Mouse (Mus musculus) heart, postnatal 25 days (tissue): ENCODE measurements at regions not wholly inside any gene's neighbourhood (a gene's known extent, or its start where the extent isn't known, plus 50 kb on each side); places are given as distances from the start of the nearest gene placed in this dataset.

Experiments
- DNase-seq: peaks from one replicate; pipeline ENCODE4 v3.0.0; 2022; ENCODE audit warnings: low spot score
- intact Hi-C: fragments of 180-260 bp; cut with DNase I; formaldehyde crosslinking; loops from one replicate; pipeline ENCODE4 v1.15.1; 2025

- DNase-seq = peak; percentile 22
- intact Hi-C loops = no loop called here
These were observed 51.2 kb upstream of the Rap1b start for GRCm38 (mm10) chr10:117896911-117897643.

- intact Hi-C loops = no loop called here
- no peak for DNase-seq
These were observed 51.9 kb upstream of the Rap1b start for GRCm38 (mm10) chr10:117897766-117898165.

DNA sequence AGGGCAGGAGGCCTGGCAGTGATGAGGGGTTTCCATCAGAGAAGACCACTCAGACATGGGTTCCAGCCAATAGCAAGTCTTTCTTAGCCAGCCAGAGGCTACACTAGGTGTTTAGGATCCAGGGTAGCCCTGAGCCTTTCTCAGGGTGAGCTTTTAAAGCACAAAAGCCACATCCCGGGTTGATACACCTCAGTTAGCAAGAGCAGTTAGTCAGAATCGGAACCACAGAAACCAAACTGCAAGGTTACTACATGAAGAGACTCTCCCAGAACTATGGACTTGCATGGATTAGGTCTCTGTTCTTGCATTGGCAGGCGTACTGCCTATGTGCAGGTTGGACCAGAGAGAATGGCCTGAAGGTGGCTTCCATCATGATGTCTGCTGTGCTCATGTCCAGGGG is 52.6 kb upstream of the Rap1b start:
- no peak for DNase-seq
- intact Hi-C loops = no loop called here

- peak; percentile 23 for DNase-seq
- intact Hi-C loops = no loop called here
These were observed 53.6 kb upstream of the Rap1b start for GRCm38 (mm10) chr10:117899410-117899935.

DNA sequence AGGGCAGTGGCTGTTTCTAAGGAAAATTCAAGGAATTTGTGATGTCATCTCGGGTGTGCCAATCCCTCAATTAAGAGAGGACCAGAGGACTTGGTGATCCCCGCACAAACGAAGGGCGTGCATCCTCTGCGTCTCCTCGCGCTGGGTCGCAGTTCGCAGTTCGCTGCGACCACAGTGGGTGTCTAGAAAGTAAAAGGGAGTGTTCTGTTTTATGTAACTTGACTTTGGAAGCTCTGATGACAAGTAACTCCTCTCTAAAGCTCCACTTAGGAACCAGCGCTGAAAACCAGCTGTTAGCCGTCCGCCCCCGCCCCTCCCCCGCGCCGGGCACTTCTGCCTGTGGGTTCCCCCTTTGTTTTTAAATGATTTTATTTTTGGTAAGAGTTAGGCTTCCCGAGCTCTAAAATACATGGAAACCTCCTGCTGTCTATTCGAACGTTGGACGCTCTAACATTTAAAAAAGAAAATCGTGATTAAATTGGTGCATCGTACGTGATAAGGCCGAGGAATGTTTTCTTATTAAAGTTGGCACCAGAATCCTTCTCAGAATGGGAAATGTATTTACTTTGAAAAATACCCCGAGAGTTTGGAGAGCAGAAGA is 59.9 kb upstream of the Rap1b start:
- peak; percentile 29 for DNase-seq
- intact Hi-C loops = loop anchor here (2.0 to 5.0 kb wide), 2 partner anchors 77 to 202 kb away; no protein-coding TSS in a partner anchor

DNA sequence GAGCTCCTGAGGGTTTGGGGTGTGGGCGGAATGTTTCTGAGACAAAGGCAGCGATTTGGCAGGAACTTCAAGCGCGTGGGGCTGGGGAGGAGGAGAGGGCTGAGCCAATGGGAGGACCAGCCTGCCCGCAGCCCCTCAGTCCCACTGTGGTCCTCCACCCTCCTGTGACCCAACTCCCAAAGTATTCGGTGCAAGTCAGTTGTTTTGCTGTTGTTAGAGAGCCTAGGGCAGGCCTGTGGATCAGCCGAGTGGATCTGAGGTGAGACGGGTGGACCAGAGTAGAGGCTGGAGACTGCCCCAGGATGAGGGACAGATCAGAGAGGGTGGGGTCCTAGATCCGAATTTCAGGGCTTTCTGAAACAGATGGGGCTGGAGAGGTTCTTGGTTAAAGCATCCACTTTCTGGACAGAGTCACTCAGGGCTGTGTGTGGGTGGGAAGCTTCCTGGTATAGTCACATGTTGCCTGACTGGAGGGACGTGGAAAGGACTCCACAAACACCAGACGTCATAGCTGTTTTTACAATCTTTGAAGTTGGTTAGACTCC is 60.5 kb upstream of the Rap1b start:
- intact Hi-C loops = loop anchor here (2.0 to 5.0 kb wide), 2 partner anchors 76 to 201 kb away; no protein-coding TSS in a partner anchor
- DNase-seq = peak; percentile 81

DNA sequence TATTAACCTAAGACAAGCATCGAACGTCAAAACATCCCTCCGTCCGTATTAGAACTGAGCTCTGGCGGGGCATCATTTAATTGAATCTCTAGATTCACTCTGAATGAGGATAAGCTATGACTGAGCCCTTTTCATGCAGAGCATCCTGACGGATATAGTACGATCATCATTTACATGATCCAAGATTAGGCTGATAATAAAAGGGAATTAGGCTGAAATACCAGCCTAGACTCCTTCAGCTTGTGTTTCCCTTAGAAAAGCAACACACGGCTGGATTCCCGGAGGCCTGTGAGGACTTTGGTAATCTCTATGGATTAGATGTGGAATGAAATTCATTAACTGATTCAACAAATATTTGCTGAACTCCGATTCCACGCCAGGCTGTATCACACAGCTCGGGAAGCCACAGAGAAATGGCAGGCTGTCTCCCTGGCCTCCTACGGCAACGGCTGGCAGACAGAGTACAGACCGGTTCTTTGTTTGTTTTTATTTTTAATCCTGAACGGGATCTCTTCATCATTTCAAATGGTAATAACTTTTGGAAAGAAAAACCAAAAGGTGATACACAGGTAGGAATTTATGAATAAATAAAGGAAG is 62.3 kb upstream of the Rap1b start:
- intact Hi-C loops = loop anchor here (2.0 to 5.0 kb wide), 2 partner anchors 31 to 199 kb away; no protein-coding TSS in a partner anchor
- DNase-seq = no peak

- intact Hi-C loops = loop anchor here (2.0 to 5.0 kb wide), 2 partner anchors 30 to 198 kb away; no protein-coding TSS in a partner anchor
These were observed 63.3 kb upstream of the Rap1b start for GRCm38 (mm10) chr10:117909155-117909554.

DNA sequence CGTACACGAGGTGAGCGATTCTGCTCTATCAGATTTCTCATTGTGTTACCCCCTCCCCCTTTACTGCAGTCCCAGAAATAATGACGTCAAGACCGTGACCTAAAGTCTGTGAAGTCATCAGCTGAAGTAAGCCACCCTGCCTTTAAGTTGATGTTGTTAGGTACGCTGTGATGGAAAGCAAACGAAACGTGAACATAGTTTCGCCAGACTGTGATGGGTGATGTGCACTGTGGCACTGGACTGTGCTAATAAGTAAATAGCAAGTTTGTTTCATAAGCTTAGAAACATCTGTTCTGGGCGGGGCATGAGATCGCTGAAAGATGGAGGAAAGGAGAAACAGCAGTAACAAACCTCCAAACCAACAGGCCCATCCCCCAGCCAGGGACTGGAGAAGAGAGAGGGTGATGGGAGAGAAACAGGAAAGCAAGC is 64.0 kb upstream of the Rap1b start:
- DNase-seq = no peak
- intact Hi-C loops = loop anchor here (2.0 to 5.0 kb wide), 2 partner anchors 29 to 197 kb away; no protein-coding TSS in a partner anchor

More at GRCm38 (mm10) chr10:117909155-117909554, 63.3 kb upstream of the Rap1b start:
- DNase-seq = no peak

GRCm38 (mm10) chr10:117910426-117910825 is 64.6 kb upstream of the Rap1b start:
- no peak for DNase-seq
- intact Hi-C loops = no loop called here

DNA sequence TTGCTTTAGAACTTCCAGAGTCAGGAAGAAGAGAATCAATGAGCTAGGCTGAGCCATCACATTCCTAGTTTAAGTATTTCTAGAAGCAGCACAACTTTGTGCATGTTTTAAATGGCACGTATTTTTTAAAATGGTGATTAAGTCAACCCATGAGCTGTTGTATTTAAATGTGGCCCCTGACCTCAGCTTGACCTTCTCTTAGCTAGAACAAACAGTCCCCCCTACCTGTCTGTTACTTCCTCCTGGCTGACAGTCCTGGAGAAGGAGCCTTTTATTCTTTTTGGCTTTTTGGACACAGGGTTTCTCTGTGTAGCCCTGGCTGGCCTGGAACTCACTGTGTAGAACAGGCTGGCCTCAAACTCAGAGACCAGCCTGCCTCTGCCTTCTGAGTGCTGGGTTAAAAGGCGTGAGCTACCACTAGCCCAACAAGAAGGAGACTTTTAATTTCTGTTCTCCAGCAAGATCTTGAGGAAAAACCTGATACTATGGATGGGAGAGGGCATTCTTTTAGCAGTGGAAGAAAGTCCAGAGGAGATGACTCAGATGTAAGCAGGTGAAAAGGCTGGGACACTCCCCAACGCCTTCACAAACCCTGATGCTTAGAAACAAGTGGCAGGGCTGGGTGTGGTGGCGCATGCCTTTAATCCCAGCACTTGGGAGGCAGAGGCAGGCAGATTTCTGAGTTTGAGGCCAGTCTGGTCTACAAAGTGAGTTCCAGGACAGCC is 69.3 kb upstream of the Rap1b start:
- no peak for DNase-seq

GRCm38 (mm10) chr10:117916280-117916679 is 70.4 kb upstream of the Rap1b start:
- no peak for DNase-seq
- intact Hi-C loops = no loop called here

More for the DNA sequence above, 69.3 kb upstream of the Rap1b start:
- intact Hi-C loops = no loop called here

DNA sequence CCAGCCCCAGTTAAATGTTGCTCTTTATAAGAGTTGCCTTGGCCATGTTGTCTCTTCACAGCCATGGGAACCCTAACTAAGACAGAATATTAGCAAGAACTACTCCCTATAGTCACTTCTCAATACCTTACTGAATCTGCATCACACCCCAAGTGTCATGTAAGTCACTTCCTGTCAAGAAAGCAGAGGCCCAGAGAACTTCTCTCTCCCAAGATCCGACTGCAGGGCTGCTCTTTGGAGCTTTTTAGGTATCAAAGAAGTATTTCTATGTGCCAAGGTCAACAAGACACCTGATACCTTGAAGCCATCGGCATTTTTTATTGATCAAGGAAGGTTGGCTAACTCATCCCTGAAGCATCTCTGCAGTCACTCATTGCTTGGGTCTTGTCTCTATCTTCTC is 72.0 kb upstream of the Rap1b start:
- DNase-seq = no peak
- intact Hi-C loops = no loop called here

- DNase-seq = no peak
- intact Hi-C loops = no loop called here
These were observed 72.8 kb upstream of the Rap1b start for GRCm38 (mm10) chr10:117918616-117919015.

GRCm38 (mm10) chr10:117919186-117919941 is 73.5 kb upstream of the Rap1b start:
- no peak for DNase-seq
- intact Hi-C loops = no loop called here

DNA sequence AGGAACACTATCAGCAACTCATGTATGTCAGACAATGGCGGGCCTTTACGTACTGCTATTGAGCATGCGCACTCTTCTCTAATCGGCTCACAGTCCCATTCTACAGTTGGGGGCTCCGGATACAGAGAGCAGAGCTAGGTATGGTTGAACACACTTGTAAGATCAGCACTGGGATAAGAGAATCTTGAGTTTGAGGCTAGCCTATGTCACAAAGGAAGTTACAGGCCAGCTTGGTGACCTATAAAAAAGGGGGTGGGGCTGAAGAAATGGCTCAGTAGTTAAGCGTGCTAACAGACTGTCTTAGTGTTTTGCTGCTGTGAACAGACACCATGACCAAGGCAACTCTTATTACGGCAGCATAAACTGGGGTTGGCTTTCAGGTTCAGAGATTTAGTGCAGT is 79.4 kb upstream of the Rap1b start:
- no peak for DNase-seq
- intact Hi-C loops = no loop called here

DNA sequence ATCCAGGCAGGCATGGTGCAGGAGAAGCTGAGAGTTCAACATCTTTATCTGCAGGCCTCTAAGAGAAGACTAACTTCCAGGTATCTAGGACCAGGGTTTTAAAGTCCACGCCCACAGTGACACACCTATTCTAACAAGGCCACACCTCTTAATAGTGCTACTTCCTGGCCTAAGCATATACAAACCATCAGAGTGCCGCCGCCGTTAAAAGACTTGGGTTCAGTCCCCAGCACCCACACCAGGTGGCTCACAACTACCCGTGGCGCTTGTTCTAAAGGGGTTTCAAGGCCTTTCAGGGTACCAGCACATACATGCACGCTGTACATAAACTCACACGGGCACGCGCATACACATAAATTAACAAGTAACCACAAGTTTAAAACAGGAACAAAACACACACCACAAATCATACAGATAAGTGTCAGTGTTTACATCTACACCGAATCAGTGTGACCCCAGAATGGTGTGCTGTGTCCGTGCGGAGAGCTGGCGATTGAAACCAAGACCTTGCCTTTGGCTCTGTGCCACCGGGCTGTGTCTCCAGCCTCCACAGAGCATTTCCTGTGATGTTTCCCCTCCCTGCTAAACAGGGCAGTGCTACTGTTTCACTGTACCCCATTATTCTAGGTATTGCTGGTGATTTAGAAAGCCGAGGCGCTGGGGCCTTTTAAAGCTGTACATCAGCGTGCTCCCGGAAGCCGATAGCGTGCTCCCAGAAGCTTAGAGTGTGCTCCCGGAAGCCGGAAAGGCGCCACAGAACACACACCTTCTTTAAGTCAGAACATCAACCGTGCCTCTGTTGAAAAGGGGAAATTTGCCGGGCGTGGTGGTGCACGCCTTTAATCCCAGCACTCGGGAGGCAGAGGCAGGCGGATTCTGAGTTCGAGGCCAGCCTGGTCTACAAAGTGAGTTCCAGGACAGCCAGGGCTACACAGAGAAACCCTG is 80.0 kb upstream of the Rap1b start:
- intact Hi-C loops = no loop called here
- no peak for DNase-seq

DNA sequence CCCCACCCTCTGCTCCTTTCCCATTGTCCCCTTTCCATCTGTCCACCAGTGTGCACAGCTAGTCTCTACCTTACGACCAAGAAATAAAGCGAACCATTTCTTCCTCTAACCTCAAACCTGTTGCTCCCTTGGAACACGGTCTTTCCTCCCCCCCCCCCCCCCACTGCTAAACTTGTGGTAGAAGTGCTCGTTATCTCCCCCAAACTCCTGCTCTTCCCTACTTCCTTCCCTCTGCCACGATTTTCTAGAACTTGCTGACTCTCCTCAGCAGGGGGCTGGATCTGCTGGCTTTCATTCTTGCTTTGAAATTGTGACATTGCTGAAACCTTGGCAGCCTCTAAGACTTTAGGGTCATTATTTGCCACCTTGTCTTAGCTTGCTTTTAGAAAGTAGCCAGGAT is 83.2 kb upstream of the Rap1b start:
- intact Hi-C loops = no loop called here
- no peak for DNase-seq
